Mouse (Mus musculus) kidney, postnatal 36 days (tissue): ENCODE measurements at regions not wholly inside any gene's neighbourhood (a gene's known extent, or its start where the extent isn't known, plus 50 kb on each side); places are given as distances from the start of the nearest gene placed in this dataset.

Experiments used
- DNase-seq, 2 experiments: peaks; one replicate each; pipeline ENCODE4 v3.0.0; 2021 to 2022; ENCODE audit warnings: mixed read lengths in 2 of 2

DNA sequence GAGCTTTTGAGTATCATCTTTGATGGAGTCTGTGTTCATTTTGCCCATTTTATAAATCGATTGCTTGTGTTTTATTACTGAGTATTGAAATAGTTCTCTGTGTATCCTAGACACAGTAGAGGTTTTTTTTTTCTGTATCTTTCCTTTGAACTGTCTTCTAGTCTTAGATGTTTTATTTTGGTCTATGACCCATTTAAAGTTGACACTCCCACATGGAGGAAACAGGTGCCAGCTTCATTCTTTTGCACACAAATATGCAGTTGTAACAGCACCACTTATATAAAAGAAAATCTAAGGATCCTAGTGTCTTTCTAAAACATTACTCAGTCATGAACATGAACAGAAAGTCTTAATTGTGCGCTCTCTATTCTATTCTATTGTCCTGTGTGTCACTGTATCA, 230.2 kb upstream of the Nsun2 start:
- DNase-seq, result no peak

DNA sequence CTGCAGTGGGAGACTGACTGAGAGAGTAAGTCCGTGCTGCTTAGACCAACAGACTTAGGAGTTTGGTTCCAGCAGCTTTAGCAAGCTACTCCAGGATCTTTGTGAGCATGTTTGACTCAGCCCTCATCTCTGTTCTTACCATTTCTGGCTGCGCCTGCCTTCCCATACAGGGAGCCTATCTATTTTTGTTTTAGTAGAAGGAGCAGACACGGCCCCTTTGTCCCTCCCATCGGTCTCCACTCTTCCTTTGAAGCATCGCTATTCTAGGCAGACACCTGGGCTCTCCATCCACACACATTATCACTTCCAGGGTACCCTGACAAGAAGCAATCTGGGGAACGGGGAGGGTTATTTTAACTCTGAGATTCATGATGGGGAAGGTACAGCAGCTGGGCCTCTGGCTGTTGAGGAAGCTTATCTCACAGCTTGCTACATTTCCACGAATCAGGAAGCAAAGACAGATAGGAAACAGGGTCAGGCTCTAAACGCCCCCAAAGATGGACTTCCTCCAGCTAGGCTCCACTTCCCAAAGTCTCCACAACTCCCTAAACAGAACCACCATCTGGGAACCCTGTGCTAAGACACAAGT, 203.0 kb upstream of the Nsun2 start:
- DNase-seq, result no peak

DNA sequence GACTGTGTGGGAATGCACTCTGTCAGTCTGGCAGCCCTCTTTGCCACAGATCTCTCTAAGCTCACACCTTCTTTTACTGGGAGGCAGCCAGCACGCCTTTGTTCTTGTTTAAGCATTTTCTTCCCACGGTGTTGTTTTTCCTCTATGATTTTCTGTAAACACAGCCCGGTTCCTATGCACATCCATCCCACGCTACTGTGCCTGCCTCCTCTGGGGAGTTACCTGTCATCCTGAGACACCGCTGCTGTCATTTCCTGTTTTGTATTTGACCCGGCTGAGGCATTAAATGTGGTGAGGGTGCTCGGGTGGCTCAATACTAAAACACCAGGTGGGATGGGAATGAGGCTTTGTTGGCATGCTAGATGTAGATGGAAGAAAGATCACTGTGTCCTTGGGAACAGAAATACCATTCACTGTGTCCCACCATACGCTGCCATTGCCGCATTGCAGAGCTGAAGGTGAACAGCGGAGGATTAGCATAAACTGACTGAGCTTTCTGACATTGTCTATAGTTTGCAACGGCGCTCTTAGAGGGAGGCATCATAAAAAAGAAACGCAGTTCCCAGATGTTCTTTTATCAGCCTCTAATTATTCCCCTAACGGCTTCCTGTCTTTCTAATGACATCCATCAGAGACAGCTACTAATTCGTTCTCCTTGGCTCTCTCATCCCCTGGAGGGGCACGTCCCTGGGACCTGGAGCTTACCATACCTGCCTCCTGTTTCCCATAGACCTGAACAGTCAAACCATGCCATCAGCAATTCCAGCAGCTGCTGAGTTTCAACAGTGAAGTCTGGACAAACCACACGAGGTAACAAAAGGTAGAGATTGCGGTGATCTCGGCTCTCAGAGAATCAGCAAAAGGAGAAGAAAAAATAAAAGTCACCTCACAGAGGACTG, 201.8 kb upstream of the Nsun2 start:
- no peak for DNase-seq

GRCm38 (mm10) chr13:69343806-69344205, 189.7 kb upstream of the Nsun2 start:
- no peak for DNase-seq

GRCm38 (mm10) chr13:69357435-69357834, 176.1 kb upstream of the Nsun2 start:
- no peak for DNase-seq

DNA sequence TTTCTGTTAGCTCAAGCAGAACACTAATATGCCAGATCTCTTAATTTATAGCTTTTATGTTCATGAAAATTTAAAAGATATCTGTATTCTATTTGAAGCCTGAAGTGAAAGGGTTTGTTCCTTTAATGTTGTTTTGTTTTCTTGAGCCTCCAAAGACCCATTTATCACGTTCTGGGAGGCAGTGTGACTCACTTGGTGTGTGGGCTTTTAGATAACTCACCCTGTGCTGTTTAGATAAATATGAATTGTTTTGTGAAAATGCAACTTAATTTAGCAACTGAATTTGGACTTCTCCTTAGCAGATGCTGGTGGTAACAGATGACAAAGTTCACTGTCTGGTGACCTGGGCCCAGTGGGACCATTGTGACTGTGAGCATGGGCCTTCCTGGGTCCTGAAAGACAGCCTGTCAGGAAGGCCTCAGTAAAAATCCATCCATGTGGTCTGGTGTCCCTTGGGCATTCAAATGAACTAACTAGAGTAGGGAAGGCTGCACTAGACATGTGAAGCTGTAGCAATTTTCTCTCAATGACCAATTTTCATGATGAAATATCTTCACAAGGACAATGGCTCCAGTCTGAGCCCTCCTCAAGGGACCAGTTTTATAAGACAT, 167.6 kb upstream of the Nsun2 start:
- DNase-seq, result no peak

- no peak for DNase-seq
Measured at GRCm38 (mm10) chr13:69373101-69373815, 160.3 kb upstream of the Nsun2 start.

GRCm38 (mm10) chr13:69373816-69374142, 159.8 kb upstream of the Nsun2 start:
- DNase-seq, result no peak

GRCm38 (mm10) chr13:69380403-69380802, 153.1 kb upstream of the Nsun2 start:
- DNase-seq, result no peak

DNA sequence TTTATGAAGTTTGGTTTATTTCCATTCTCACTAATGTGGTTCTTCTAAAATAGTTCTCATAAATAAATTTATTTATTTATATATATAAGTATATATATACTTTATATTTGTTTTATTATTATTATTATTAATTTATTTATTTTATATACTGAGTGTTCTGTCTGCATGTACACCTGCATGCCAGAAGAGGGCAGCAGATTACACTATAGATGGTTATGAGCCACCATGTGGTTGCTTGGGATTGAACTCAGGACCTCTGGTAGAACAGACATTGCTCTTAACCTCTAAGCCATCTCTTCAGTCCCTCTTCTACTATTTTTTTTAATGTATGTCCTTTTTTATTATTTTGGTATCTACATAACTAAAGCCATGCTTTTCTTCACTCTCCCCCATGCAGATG, 148.8 kb upstream of the Nsun2 start:
- no peak for DNase-seq

DNA sequence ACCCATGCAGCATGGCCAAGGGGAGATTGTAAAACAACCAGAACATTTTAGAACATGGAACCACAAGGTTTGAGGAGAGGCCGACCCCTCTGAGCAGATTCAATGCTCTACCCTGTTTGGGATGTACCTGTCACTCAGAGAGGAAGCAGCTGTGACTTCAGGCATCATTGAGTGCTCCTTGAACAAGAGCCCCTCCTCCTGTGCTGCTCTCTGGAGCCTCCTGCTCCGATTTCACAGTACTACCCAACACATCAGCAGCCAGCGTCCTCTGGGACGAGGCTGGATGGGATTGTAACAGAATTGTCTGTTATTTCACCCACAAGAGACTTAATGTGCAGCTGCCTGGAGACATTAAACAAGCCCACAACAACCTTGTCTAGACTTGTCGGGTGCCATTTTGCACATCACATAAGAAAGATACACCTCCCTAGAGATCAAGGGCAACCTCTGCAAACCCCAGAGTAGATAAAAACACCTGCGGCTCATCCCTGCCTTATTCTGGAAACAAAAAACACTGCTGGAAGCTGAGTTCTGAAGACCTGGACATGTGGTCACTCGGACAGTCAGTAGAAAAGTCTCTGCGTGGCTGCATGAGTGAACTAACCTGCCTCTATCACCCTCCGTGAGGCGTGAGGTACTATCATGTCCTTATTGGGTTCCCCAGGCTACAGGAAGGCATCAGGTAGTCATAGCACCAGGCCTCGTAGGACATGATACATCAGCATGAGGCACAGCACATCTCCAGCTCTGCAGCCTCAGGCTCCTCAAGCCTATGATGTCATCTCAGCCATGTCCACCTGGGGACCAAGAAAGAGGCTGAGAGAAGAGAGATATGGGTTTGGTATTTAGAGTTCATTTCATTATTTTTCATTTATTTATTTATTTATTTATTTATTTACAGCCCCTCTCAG, 140.4 kb upstream of the Nsun2 start:
- no peak for DNase-seq

DNA sequence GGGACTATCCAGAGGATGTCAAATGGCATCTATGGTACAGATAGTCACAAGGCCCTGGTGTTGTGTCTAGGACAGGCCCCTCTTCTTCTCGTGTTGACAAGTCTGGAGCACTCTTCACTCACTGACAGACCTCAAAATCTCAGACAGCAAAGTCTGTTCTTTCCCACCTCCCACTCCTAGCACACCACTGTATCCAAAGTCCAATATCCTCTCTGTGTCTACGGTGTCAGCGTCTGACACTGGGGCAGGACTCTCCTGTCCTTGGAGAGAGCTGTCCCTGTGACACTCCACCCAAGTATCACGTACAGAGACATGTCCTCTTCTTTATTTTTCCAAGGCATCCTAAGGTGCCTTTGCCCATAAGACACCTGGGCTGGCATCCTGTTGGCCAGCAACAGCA, 139.0 kb upstream of the Nsun2 start:
- no peak for DNase-seq

- no peak for DNase-seq
Measured at GRCm38 (mm10) chr13:69410359-69410758, 123.2 kb upstream of the Nsun2 start.

- DNase-seq, result no peak
Measured at GRCm38 (mm10) chr13:69414813-69415212, 118.7 kb upstream of the Nsun2 start.

DNA sequence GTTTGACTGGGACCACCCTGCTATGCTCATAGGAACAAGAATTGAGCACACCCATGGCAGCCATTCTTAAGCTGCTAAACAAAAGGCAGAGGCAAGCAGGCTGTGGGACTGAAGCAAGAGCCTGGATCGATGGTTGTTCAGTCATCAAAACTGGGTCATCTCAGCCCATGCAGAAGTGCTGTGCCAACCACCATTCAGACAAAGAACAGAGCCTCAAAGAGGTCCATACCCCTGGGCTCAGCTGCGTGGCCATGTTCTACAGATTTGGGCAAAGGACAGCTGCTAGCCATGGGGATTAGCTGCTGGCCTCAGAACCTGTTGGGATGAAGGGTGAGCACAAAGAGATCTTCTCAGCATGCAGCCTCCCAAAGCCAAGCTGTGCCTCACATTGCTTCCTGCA, 116.8 kb upstream of the Nsun2 start:
- DNase-seq, result no peak

DNA sequence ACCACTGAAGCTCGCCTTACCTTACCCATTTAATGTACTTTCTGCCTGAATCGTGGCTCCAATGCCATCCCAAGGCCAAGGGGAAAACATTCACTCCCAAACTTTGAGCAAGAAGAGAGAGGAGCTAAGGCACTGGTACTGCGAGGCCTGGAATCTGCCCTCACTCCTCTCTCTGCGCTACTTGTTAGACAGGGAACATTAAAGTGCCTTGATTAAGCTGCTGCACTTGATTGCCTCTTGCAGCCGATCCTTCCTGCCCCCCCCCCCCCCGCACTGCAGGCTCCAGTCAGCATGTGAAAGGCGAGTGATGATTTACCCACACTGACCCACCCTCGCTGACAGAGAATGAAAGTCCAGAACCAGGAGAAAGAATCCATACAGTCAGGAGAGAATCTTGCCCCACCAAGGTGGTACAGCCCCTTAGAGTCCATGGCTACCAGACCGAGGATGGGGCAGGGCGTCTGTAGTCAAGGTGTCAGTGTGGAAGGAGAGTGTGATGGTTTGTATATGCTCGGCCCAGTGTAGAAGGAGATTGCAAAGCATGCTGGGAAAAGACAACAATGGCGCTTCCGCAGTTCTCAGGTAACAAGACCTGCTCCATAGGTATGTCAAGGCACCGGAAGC, 115.6 kb upstream of the Nsun2 start:
- no peak for DNase-seq

DNA sequence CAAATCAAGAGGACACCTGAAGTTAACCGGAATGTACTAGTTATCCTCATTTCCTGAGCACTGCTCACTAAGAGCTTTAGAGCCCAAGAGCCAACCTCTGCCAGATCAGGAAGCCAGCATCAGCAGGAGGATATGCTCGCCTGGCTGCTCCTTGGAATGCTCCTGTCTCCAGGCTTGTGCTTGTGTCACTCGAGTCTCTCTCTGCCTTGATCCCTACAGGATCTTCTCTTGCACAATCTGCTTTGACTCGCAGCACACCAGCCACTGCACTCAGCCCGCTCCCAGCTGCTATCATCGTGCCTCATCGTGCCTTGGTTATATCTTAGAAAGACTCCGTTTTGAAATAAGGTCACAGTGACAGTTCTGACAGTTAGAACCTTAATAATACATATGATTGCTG, 113.4 kb upstream of the Nsun2 start:
- DNase-seq, result no peak

GRCm38 (mm10) chr13:69421966-69422365, 111.6 kb upstream of the Nsun2 start:
- DNase-seq, result no peak

DNA sequence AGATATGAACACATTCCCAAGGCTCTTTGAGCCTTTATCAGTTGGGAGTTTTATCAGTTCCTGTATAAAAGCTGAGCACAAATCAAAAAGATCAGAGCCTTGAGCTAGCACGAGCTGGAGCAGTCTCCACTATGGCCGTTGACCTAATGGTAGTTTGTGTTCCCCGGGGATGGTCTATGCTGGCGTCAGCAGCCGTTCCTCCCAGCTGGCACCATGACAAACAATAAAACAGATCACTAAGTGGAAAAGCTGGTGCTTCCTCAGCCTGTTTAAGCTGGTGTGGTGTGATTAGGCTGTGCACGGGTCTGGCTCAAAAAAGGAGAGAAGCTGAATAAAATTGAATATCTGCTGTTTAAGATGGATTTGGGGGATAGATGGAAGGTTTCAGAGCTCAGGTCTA, 107.4 kb upstream of the Nsun2 start:
- peak; percentile 50 to 58 for DNase-seq

DNA sequence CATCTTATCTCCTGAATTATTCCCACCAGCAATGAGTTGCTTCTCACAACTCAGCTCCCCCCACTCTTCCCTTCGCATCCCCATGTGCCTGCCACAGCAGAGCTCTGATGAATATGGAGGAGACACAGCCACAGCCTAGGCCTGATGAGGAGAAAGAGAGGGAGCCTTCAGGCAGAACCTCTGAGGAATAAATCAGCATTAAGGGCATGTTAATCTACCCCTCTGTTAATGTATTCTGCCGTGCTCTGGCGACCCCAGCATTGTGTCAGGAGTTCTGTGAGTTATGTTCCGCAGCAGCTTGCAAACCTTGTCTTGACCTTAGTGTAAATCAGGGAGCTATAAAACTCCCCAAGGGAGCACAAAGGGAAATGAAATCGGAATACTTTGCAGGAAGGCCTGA, 104.0 kb upstream of the Nsun2 start:
- peak; percentile 8 to 24 for DNase-seq

DNA sequence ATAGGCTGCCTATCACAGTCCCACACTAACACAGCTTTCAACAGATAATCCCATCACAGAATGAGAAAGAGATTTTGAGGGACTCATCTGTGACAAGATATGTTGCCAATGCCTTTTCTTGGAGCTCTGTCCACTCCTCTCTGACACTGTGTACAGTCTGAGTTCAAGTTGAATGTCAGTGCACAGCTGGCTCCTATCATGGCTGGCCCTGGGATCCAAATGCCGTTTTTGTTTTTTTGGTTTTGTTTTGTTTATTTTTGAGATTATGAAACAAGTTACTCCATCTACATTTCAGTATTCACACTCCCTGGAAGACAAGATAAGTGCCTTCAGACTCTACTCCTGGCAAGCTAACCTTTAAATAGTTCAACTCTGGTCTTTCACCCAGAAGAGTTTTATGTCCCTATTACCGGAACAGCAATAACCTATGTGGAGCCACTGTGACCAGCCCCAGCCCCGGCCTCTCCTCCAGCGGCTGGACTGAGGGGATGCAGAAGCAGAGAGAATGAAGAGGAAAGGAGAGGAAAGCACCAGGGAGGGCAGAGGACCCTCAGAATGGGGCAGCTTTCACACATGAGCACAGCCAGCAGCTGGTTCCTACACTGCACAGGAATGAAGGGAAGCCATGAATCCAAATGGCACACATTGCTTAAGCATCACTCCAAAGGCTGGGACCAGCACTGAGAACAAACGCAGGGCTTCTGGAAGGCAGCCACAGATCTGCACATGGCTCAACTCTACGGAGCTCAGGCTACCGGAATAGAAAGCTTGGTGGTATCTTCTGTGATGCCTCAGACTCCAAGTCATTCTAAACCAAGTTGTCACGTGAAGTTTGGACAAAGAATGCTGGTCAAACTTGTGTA, 99.9 kb upstream of the Nsun2 start:
- peak; percentile 48 to 52 for DNase-seq
